Mouse (Mus musculus) heart, embryonic 12.5 days (tissue): Measurements from ENCODE around the gene Zfp408. TPM values are rescaled to one million over a fixed set of nuclear protein-coding genes. Genes with fewer than 3 reads are reported as not detected.
A peak's percentile ranks its signal among the peaks of the same experiment; 100 is the strongest.

ENCODE experiments used
- ATAC-seq: fragments of 200-750 bp; cut with Nextera tagmentation; 2 replicates; pipeline ENCODE4 v1.8.0; 2017; ENCODE audit warnings: moderate TSS enrichment, moderate library complexity; ENCODE audit not compliant: insufficient number of reproducible peaks, low FRiP score
- H3K27ac ChIP-seq: fragments of 300-500 bp; sonication (generic); 2 replicates; pipeline ENCODE4 v1.5.1; 2016; ENCODE audit warnings: mild to moderate bottlenecking, moderate library complexity; ENCODE audit not compliant: poor library complexity, severe bottlenecking
- H3K27me3 ChIP-seq: fragments of 300-500 bp; sonication (generic); replicated peaks from 2 replicates; pipeline ENCODE4 v1.6.1; 2016; ENCODE audit warnings: mild to moderate bottlenecking, moderate library complexity
- H3K36me3 ChIP-seq: fragments of 300-500 bp; sonication (generic); 2 replicates; pipeline ENCODE4 v1.6.1; 2016; ENCODE audit warnings: mild to moderate bottlenecking, moderate library complexity
- H3K4me1 ChIP-seq: fragments of 300-500 bp; sonication (generic); replicated peaks from 2 replicates; pipeline ENCODE4 v1.6.1; 2016; ENCODE audit warnings: mild to moderate bottlenecking
- H3K4me2 ChIP-seq: fragments of 300-500 bp; sonication (generic); 2 replicates; pipeline ENCODE4 v1.6.1; 2016; ENCODE audit warnings: mild to moderate bottlenecking, moderate library complexity
- H3K4me3 ChIP-seq: fragments of 300-500 bp; sonication (generic); 2 replicates; pipeline ENCODE4 v1.5.1; 2016; ENCODE audit warnings: mild to moderate bottlenecking
- H3K9ac ChIP-seq: fragments of 300-500 bp; sonication (generic); 2 replicates; pipeline ENCODE4 v1.6.1; 2016; ENCODE audit warnings: mild to moderate bottlenecking, moderate library complexity
- H3K9me3 ChIP-seq: fragments of 300-500 bp; sonication (generic); replicated peaks from 2 replicates; pipeline ENCODE4 v1.6.1; 2016; ENCODE audit warnings: mild to moderate bottlenecking, moderate library complexity
- WGBS: fragments of 180-500 bp; shearing (Covaris S2); methylation state at CpG from one replicate; pipeline ENCODE4 v1.1.7; 2016; 5-methylcytosine and 5-hydroxymethylcytosine counted together
- polyA plus RNA-seq: library from polyadenylated mRNA; unstranded; fragments of >200 nt; fragmentation: Nextera tagmentation; extraction: Ambion mirVana; gene quantifications from 2 replicates; pipeline ENCODE4 v1.2.1, GENCODE M21; 2016

The Zfp408 gene
- polyA plus RNA-seq, 1 experiment from 2014 or later = 6.9 TPM

DNA sequence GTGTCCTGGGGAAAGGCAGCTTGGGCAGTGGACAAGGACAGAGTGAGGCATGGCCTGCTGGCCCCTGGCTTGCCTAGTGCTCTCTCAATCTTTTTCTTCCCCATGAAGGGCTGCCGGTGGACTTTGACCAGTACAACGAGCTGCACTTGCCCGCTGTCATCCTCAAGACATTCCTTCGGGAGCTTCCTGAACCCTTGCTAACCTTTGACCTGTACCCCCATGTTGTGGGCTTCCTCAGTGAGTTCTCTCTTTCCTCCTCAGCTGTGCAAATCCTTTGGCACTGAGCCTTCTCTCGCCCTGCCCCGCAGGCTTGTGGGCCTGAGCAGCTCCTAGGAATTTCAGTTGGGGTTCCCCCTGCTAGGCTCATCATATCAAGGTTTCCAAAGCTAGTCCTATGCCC lies 20.4 kb upstream of the Zfp408 start:
- Histone ChIP-seq H3K4me2 (no peak overlapping the region), H3K36me3 (peaks cover 92% of the 10 kb centered on the region), H3K4me3 (no peak overlapping the region), H3K27me3 (no peaks in the 10 kb centered on the region), H3K4me1 (peaks cover 4% of the 10 kb centered on the region; the same call in 1 of the 2 replicates), H3K9ac (no peak overlapping the region), H3K9me3 (no peaks in the 10 kb centered on the region), H3K27ac (no peak overlapping the region)
- no peak for ATAC-seq
- 83% methylated on average over 6 of the region's 6 CpGs for WGBS

DNA sequence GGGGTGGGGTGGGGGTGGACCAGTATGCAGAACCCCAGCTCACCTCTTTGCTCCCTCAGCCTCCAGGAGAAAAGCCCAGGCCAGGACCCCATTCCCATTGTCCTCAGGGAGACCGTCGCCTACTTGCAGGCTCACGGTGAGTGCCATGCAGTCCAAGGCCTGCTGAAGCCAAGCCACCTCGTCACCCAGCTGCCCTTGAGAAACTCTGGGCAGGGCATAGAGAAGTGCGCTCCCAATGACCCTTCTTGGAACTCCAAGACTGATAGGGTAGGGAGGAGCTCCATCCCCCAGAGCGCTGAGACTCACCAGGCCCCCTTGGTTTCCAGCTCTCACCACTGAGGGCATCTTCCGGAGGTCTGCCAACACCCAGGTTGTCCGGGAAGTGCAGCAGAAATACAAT lies 19.7 kb upstream of the Zfp408 start:
- Histone ChIP-seq H3K9ac (no peak overlapping the region), H3K9me3 (no peaks in the 10 kb centered on the region), H3K36me3 (peaks cover 91% of the 10 kb centered on the region), H3K4me2 (no peak overlapping the region), H3K27me3 (no peaks in the 10 kb centered on the region), H3K4me1 (peaks cover 4% of the 10 kb centered on the region; the same call in 1 of the 2 replicates), H3K27ac (no peak overlapping the region), H3K4me3 (no peak overlapping the region)
- ATAC-seq = no peak
- 87% methylated on average over 8 of the region's 8 CpGs for WGBS

DNA sequence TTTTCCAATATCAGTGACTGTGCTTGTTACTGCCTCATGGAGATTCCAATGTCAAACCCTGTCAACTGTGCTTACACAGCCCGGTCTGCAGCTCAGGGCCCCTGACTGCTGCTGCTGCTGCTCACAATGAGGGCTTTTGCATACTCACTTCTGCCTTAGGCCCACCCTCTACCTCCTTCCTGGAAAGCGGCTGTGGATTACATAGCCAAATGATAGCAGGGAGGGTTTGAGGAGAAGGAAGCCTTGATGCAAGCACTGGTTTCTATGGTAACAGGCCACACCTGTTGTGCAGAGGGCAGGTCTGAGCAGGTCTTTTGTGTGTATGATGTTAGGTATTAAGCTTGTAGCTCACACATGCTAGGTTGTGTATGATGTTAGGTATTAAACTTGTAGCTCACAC lies 18.2 kb upstream of the Zfp408 start:
- Histone ChIP-seq H3K36me3 (peaks cover 94% of the 10 kb centered on the region), H3K4me2 (no peak overlapping the region), H3K9me3 (no peaks in the 10 kb centered on the region), H3K9ac (no peak overlapping the region), H3K4me1 (peaks cover 4% of the 10 kb centered on the region; the same call in 1 of the 2 replicates), H3K27ac (no peak overlapping the region), H3K4me3 (no peak overlapping the region), H3K27me3 (no peaks in the 10 kb centered on the region)
- 59% methylated on average over 2 of the region's 2 CpGs for WGBS
- ATAC-seq = no peak

DNA sequence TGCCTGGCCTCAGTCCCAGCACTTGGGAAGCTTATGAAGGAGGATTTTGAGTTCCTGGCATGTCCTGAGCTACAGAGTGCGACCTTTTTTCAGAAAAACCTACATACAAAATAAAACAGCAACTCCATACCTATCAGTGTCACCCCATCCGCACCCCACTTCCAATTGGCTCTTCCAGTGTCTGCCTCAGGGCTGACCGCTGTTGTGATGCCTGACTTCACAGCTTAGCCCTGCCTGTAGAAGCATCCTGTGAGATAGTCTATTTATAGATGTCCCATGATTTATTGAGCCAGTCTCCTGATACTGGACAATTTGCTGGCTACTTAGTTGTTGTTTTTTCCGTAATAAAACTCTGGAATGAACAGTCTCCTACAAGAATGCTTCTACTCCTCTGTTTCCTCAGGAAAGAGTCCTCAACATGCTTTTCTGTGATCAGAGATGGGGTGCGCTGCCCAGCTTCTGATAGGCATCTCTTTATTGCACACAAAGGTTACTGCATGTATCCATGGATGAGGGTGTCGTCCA lies 16.9 kb upstream of the Zfp408 start:
- WGBS = 83% methylated on average over 6 of the region's 6 CpGs
- Histone ChIP-seq H3K4me2 (no peak overlapping the region), H3K4me3 (no peak overlapping the region), H3K27ac (no peak overlapping the region), H3K4me1 (peaks cover 4% of the 10 kb centered on the region; the same call in 1 of the 2 replicates), H3K36me3 (peaks cover 93% of the 10 kb centered on the region), H3K9ac (no peak overlapping the region), H3K9me3 (no peaks in the 10 kb centered on the region), H3K27me3 (no peaks in the 10 kb centered on the region)
- no peak for ATAC-seq

DNA sequence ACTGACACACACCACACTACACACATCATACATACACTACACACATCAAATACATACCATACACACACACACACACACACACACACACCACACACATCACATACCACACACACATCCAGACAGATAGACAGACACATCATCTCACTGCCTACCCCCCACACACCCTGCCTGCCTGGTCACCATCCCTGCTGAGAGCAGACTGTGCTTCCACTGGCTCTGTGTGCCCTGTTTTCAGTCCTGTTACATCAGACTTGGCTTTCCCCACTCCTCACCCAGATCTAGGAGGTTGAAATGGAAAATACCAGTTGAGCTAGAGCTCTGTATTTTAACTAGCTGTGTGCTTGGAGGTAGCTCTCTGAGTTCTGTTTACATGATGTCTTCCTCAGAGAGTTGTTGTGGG lies 15.2 kb upstream of the Zfp408 start:
- ATAC-seq = no peak
- Histone ChIP-seq H3K27me3 (no peaks in the 10 kb centered on the region), H3K9ac (no peak overlapping the region), H3K36me3 (peaks cover 91% of the 10 kb centered on the region), H3K4me1 (peaks cover 4% of the 10 kb centered on the region; the same call in 1 of the 2 replicates), H3K4me3 (no peak overlapping the region), H3K4me2 (no peak overlapping the region), H3K9me3 (no peaks in the 10 kb centered on the region), H3K27ac (no peak overlapping the region)

DNA sequence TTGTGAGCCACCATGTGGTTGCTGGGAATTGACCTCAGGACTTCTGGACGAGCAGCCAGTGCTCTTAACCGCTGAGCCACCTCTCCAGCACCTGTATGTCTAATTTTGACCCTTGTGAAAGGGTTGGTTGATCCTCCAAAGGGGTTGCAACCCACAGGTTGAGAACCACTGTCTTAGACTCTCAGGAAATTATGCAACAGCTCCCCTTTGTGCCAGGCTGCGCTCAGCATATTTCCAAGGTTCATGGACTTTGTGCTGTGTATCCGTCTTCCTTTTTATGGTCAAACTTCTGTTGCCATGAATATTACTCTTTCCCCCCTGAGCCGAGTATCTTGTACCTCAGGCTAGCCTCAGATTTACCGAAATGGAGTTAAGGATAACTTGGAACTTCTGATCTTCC lies 11.4 kb upstream of the Zfp408 start:
- no peak for ATAC-seq
- H3K4me1 ChIP-seq = peaks cover 13% of the 10 kb centered on the region

DNA sequence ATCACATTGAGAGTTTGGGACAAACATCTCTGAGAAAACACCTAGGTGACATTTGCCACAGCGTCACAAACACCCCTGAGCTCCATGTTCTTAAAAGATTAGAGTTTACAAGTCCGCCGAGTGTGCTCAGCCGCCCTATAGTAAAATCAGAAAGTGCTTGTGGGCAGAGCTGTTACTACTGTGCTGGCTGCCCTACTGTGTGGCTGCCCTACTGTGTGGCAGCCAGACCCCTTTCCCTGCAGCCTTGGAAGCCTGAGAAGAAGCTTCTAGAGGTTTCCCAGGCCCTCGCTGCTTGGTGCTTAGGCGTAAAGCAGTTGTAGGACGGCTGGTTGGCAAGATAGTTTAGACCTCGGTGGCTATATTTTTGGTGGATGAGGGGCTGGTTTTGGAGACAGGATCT lies 10.1 kb upstream of the Zfp408 start:
- Histone ChIP-seq H3K36me3 (peaks cover 96% of the 10 kb centered on the region), H3K4me1 (peaks cover 26% of the 10 kb centered on the region), H3K9ac (no peak overlapping the region), H3K4me2 (no peak overlapping the region), H3K27ac (no peak overlapping the region), H3K4me3 (no peak overlapping the region), H3K27me3 (no peaks in the 10 kb centered on the region), H3K9me3 (no peaks in the 10 kb centered on the region)
- no peak for ATAC-seq
- 94% methylated on average over 8 of the region's 8 CpGs for WGBS

More for the DNA sequence above, 11.4 kb upstream of the Zfp408 start:
- no peaks in the 10 kb centered on the region for H3K27me3 ChIP-seq
- peaks cover 92% of the 10 kb centered on the region for H3K36me3 ChIP-seq
- no peak overlapping the region for H3K27ac ChIP-seq
- H3K4me3 ChIP-seq = no peak overlapping the region
- WGBS = 90% methylated on average over 6 of the region's 6 CpGs
- no peak overlapping the region for H3K9ac ChIP-seq
- H3K9me3 ChIP-seq = no peaks in the 10 kb centered on the region
- no peak overlapping the region for H3K4me2 ChIP-seq

DNA sequence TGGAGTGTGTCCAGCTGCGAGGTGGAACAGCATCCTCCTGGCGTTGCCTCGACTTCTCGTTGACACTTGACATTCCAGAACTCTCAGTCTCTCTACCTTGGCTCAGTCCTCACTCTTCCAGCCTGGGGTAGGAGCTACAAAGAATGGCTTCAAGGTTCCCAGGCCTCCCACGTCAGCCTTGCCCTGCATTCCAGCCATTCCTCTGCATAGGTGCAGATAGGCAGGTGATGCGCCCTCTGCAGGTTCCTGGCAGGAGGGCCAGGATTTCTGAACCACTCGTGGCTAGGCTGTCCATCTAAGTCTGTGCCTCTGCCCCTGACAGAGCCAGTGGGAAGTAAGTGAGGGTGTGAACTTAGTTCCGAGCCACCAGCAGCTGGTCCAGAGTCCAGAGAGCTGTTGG lies 7.2 kb upstream of the Zfp408 start:
- Histone ChIP-seq H3K9me3 (no peaks in the 10 kb centered on the region), H3K27ac (peak overlapping the region; percentile 20; the same call in 1 of the 2 replicates), H3K36me3 (peaks cover 84% of the 10 kb centered on the region), H3K9ac (peak overlapping the region; percentile 32), H3K27me3 (no peaks in the 10 kb centered on the region), H3K4me1 (peaks cover 54% of the 10 kb centered on the region), H3K4me3 (no peak overlapping the region), H3K4me2 (no peak overlapping the region)
- 52% methylated on average over 8 of the region's 8 CpGs for WGBS
- no peak for ATAC-seq

DNA sequence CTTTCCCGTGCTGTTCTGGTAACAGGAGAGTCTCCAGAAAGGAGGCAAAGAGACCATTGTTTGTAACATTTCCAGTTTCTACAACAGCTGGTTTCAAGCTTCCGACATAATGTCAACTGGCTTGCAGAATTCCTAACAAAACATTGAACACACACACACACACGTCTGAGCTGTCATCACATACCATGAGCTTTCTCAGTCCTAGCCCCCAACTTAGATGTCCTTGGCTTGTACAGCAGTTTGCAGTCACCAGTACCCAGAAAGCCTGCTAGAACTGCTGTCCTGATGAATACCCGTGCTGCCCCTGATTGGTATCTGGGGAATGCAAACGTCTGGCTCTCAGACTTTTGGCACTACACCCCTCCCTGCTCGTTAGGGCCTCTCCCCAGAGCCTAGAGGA lies 6.2 kb upstream of the Zfp408 start:
- no peaks in the 10 kb centered on the region for H3K9me3 ChIP-seq
- peaks cover 62% of the 10 kb centered on the region for H3K4me1 ChIP-seq
- ATAC-seq = peak; percentile 44; the same call in 1 of the 2 replicates
- H3K36me3 ChIP-seq = peaks cover 74% of the 10 kb centered on the region
- H3K27ac ChIP-seq = peak overlapping the region; percentile 88
- H3K9ac ChIP-seq = peak overlapping the region; percentile 21; the same call in 1 of the 2 replicates
- WGBS = 28% methylated on average over 6 of the region's 6 CpGs
- H3K27me3 ChIP-seq = no peaks in the 10 kb centered on the region
- peak overlapping the region; percentile 26; the same call in 1 of the 2 replicates for H3K4me2 ChIP-seq
- H3K4me3 ChIP-seq = no peak overlapping the region

DNA sequence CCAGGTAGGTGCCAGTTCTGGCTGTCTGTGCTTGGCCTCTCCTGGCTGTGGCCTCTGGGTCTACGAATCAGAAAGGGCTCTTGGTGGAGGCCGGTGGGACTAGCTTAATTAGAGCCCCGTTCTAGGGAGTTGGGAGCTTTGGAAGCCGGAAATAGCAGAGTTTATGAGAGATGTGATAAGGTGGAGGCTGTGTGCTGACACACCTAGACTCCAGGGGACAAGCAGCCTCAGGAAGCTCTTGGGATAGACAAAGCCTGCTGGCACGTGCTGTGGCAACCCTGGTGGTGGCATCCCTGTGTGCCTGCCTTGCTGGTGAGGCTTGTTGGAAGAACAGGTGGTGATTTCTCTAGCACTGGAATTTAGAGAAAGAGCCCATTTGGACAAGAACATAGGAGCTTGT lies 5.8 kb upstream of the Zfp408 start:
- Histone ChIP-seq H3K4me1 (peaks cover 64% of the 10 kb centered on the region), H3K4me2 (no peak overlapping the region), H3K9ac (0 out of 2 replicates have a peak overlapping the region, but pooled peaks have one; percentile 26), H3K4me3 (no peak overlapping the region), H3K9me3 (no peaks in the 10 kb centered on the region), H3K27ac (peak overlapping the region; percentile 88), H3K27me3 (no peaks in the 10 kb centered on the region), H3K36me3 (peaks cover 72% of the 10 kb centered on the region)
- 38% methylated on average over 5 of the region's 5 CpGs for WGBS
- ATAC-seq = no peak

DNA sequence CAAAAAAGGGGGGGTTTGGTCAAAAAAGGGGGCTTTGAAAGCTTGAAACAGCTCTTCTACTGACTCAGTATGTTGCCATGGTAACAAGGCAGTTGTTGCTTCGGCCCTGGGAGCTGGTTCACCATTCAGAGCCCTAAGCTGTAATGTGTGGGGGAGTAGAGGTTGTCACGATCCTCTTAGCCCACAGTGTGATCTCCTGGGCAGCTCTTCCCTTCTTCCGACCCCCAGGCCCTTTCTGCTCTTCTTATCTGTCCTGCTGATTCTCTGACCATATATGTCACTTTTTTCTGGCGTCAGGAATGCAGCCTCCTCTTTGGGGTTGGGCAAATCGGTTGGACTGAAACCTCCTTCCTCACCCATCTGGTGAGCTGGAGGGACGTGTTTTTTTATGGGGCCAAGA lies 3.3 kb upstream of the Zfp408 start:
- H3K4me1 ChIP-seq = peaks cover 72% of the 10 kb centered on the region
- peak overlapping the region; percentile 21; the same call in 1 of the 2 replicates for H3K9ac ChIP-seq
- H3K4me2 ChIP-seq = peak overlapping the region; percentile 14
- H3K36me3 ChIP-seq = peaks cover 48% of the 10 kb centered on the region
- no peak overlapping the region for H3K4me3 ChIP-seq
- H3K9me3 ChIP-seq = no peaks in the 10 kb centered on the region
- no peaks in the 10 kb centered on the region for H3K27me3 ChIP-seq
- no peak for ATAC-seq
- H3K27ac ChIP-seq = peak overlapping the region; percentile 79
- 26% methylated on average over 6 of the region's 6 CpGs for WGBS
